Mouse (Mus musculus): ENCODE data around the gene Baiap2.

DNA sequence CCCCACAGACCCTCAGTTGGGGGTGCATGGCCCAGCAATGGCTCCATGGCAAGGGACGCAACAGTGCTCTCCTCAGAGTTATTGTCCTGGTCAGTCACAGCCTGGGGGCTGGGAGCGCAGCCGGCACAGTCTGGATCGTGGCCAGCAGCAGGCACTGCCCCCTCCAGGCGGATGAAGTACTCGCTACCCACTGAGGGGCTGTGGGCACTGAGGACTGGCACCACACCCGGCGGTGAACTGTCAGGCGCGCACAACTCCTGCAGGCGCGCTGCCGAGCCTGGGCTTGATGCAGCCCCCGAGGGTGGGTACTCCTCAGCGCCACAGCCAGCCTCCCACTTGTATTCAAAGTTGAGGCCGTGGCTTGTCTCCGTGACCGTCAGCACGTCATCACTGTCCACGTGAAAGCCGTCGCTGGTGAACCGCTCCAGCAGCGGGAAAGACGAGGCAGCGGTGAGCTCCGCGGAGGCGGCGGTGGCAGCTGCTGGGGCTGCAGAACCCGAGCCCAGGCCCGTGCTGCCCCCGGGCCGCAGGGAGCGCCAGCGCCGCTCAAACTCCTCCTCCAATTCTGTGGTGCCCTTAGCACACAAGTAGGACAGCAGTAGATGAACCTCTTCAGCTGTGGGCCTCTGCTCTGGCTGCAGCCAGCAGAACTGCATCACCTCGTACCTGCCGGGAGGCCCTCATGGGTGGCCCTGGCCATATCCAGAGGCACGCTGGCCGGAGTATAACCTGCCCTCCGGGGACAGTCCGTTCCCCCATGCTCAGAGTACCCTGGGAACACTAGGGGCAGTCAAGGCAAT, 69.4 kb downstream of the Baiap2 start:
- TF ChIP-seq POLR2A (IDR thresholded peaks at IDR 0.05; ENCODE audit: low read depth, low read length), result no peak
- no peak for TF ChIP-seq CTCF (conservative IDR thresholded peaks at IDR 0.05 in 1 of 2, IDR thresholded peaks at IDR 0.05 in 1 of 2; ENCODE audit: low read depth in 2 of 2, low read length in 2 of 2)
- TF ChIP-seq MYC (IDR thresholded peaks at IDR 0.05; ENCODE audit: low read depth, low read length), result no peak
- no peak for TF ChIP-seq ELF1 (IDR thresholded peaks at IDR 0.05; ENCODE audit: low read depth, low read length)

Measured in CH12.LX (cell line).